Mouse (Mus musculus): ENCODE data around the gene Evl.

Evl gene

GRCm38 (mm10) chr12:108591586-108591985 lies 37.1 kb downstream of the Evl start:
- DNase-seq: no peak

GRCm38 (mm10) chr12:108592866-108593265 lies 38.3 kb downstream of the Evl start:
- DNase-seq: no peak

- DNase-seq: no peak
These were observed 46.3 kb downstream of the Evl start for GRCm38 (mm10) chr12:108600864-108601263.

DNA sequence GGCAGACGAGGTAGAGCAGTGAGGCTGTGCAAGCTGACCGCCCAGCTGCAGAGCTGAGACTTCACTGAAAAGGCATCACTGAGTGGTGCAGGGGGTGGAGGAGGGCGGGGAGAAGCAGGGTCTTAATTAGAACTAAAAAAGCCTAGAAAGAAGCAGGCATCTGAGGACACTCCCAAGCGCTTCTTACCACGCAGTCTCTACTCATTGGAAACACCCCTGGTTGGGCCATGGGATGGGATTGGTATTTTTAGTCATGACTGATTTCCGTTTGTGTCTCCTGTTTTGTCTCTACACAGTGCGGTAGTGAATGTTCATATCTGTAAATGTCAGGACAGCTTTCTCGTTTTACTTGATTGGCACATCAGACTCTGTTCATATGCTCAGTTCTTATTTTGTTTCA lies 46.8 kb downstream of the Evl start:
- DNase-seq: no peak

DNA sequence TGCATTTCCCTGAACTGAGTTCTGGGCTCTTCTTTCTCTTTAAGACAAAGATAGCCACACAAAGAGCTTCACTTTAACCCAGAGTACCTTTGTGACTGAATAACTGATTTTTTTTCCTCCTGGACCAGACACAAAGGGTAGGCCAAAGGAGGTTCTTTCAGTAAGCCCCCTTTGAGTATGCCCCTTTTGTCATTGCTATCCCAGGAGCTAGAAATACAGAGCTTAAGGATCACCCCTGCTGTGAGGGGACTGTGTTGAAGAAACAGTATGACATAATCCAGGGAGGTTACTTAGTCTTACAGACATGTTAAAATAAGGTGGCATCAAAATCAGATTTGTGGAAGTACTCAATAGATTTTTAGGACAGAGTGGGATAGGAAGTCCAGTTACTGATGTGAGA lies 50.0 kb downstream of the Evl start:
- no peak for DNase-seq

DNA sequence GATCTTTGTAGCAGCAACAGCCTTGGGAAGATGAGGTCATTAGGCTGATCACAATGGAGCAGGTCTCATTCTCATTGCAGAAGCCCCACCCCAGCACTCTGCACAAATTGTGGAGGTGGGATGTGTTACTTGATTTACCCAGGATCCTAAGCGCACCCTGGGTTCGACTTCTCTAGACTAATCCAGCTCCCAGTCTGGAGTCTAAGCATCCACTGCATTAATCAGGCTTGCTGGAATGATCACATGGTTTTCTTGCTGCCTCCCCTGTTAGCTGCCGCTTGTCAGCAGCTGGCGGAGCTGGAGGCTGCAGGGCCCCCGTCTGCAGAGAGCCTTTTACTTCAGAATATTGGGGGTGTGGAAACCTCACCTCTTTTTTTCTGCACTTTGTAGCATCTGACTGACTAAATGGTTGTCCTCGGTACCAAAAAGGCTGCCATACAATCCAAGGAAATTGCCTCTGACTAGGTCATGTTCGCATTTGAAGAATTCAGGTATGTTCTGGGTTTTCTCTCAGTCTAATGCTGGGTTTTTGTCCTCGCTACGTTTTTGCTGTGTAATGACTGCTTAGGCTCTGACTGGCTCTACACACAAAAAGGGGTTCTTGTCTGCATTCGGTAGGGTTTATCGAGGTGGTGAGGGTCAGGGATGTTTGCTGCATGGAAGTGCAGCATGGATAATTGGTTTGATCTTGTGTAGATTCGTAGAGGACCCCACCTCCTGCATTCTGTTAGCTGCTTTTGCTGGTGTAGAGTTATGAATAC lies 51.2 kb downstream of the Evl start:
- DNase-seq: no peak

DNA sequence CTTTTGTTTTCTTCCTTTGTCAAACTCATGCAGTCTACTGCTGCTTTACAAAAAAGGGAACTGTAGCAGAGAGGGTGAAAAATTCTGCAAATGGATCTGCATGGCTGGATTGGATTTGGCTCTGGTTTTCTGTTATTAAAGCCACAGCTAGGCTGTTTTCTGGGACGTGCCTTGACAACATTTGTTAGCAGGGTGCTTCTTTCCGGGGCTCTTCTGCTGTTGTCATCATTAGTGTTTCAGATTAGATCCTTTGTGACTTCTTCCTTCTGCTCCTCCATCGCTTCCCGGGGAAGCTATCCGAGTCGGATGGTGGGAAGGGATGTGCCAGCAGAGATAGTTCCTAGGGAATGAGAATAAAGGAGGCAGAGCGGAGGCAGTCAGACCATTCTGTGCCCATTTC lies 51.8 kb downstream of the Evl start:
- DNase-seq: no peak

DNA sequence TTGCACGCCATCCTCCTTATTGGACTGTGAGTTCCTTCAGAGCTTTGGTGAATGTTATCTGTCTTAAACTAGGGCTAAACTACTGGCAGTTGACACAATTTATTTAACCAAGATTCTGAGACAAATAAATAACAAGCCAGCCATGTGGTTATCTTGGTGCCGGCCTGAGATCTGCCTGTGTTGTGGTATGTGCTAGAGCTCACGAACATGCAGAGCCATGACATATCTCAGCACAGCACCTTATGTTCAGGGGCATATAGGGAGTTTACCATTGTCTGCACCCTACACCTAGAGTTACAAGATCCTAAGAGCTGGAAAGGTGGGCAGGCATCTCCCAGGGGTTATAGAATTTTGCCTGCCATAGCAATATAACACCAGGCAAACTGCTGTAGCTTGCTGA lies 54.9 kb downstream of the Evl start:
- DNase-seq: no peak

DNA sequence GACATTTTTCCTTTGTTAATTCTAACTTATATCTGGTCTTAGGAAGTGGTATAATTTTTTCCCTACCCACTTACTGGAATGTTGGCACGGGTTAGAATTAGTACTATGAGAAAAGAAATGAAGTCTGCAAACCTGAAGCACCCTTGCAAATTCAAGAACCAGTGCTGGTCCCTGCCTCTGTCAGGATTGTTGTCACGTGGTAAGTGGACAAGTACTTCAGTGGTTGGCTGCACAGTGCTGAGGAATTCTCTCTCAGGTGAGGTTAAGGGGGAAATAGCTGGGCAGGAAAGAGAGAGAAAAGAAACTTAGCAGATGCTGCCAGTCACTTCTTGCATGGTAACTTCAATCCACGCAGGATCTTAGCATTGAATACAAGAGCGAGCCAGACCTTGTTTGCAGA lies 55.7 kb downstream of the Evl start:
- DNase-seq: no peak

DNA sequence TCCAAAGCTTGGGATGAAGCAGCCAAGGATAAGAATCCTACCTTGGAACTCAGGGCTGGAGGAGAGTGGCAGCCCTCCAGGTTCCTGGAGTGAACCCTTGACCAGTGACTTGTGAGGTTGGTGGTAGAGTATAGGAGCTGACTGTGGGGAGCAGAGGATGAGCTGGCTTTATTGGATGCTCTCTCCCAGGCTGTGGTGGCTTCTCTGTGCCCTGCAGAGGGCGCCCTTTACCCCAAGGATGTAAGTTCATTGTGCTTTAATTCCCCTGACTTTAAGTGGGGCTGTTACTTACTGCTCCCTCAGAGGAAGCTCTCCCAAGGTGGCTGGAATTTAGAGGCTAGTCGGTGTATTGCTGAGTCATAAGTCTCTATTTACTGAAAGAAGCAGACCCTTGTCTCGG lies 58.6 kb downstream of the Evl start:
- peak; percentile 71 to 81 for DNase-seq

- no peak for DNase-seq
These were observed 63.0 kb downstream of the Evl start for GRCm38 (mm10) chr12:108617511-108617910.

- DNase-seq: no peak
These were observed 65.4 kb downstream of the Evl start for GRCm38 (mm10) chr12:108619853-108620416.

DNA sequence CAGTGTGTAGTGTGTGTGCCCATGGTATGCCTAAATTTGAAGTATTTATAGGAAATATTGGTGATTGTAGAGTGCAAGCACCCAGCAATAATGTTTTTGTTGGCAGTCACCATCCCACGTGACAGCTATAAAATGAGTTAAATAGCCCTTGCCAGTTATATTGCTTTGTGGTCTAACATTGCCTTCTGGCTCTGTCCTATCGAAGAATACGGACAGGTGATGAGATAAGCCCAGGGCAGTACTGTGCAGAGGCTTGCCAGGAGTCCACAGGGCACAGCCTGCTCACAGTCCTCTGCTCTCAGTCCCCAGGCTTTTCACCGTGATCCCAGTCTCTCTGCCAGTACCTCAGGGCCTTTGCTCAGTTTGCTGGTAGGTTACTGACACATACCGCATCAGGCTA lies 67.9 kb downstream of the Evl start:
- no peak for DNase-seq

DNA sequence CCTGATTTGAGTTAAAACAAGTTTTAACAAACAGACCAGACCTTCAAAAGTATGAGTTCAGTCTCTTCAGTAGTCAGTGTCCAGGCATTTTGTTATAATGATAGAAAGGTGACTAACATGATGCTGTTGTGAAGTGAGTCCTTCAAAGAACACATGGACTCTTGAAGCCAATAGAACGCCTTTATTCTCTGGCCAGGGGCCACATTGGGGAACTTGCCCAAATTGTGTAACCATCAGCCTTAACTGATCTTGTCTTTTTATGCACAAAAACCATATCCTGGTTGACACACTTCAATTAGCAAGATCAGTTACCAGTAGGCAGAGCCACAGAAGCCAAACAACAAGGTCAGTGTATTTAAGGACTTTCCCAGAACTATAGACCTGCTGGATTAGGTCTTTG lies 75.0 kb downstream of the Evl start:
- no peak for DNase-seq

DNA sequence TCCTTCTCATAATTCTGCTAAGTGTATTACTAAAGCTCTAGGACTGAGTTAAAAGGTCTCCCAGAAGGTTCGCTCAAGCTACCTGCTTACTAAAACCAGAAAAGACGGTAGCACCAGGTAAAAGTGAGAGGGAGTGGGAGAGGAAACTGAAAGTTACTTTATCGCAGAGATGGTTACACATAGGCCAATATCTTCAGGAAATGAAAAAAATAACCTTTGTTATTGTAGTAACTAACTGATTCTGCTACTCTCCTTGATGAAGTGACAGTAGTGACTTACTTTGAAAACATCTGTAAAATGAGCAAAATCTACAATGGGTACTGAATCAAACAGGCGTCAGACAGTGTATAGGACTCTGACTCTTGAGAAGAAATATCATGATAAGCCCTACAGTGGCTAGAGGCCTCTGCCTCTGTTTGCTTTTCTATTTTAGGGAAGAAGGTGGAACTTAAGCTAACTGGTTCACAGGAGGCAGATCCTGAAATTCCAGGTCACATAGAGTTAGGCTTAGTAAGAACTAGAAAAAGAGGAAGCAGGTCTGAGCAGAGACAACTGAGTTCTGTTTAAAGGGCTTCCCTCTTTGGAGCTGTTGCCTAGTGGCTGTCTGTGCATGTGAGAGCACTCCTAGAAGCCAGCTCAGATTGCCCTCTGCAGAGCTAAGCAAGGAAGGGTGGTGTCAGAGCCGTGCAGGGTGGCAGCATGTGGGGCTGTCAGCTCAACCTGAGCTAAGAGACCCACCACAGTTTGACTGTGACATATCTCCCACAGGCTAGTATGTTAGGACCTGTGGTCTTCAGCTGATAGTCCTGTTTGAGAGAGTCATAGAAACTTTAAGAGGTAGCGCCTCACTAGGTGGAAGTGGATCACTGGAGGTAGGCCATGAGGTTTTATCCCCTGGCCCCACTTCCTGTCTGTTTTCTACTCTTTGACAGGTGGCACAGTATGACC lies 76.5 kb downstream of the Evl start:
- peak; percentile 30 to 35 for DNase-seq

GRCm38 (mm10) chr12:108632501-108632900 lies 78.0 kb downstream of the Evl start:
- no peak for DNase-seq

DNA sequence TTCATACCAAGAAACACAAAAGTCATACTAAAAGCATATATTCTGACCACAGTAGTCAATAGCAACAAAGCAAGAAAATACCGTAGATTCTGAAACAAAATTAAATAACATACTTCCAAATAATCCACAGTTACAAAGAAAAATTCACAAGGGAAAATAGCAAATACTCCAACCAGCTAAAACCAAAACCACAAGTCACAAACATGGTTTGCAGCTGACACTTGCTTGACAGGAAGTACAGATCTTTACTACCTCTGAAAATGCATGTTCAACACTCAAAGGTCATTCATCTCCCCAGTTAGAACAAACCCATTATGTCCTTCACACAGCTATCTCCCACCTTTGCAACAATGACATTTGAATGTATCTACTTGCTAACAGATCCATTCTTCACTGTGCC lies 79.5 kb downstream of the Evl start:
- DNase-seq: no peak

GRCm38 (mm10) chr12:108635501-108635900 lies 81.0 kb downstream of the Evl start:
- peak in 1 of 2 experiments; percentile 27 for DNase-seq

GRCm38 (mm10) chr12:108637440-108637839 lies 82.9 kb downstream of the Evl start:
- no peak for DNase-seq

GRCm38 (mm10) chr12:108639126-108639525 lies 84.6 kb downstream of the Evl start:
- DNase-seq: peak in 1 of 2 experiments; percentile 50

DNA sequence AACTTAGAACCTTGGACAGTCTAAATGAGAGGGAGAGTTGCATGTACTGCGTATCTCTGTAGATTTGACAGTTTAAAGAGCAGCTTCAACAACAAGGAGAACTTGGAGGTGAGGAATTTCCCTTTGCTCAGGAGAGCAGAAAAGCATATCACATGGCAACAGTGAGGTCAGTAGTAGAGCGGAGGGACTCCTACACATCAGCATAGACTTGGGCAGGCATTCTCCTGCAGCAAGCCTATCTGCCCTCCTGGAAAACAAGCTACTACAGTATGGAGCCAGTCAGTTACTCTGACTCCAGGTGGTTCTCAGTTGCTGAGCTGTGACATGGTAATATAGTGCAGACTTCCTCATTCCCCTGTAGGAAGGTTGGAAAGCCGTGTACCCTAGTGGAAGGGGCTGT lies 87.5 kb downstream of the Evl start:
- no peak for DNase-seq

DNA sequence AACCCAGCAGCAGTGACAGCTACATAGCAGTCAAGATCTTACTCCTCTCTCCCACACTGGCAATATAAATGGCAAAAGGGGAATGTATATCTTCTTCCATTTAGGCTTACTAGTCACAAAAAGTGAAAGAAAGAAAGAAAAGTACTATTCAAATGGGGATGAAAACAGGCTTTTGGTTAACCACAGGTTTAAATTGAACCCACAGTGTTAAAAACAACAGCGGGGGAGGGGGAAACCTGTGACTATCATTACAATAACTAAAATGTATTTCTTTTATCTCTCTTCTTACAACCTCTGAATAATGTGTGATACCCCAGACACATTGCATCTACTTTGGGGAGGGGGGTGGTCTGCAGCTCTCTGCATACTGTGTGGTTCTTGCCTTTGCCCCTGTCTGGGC lies 91.7 kb downstream of the Evl start:
- no peak for DNase-seq

GRCm38 (mm10) chr12:108647784-108648183 lies 93.3 kb downstream of the Evl start:
- no peak for DNase-seq
